Mouse (Mus musculus): ENCODE measurements at regions not wholly inside any gene's neighbourhood (a gene's known extent, or its start where the extent isn't known, plus 50 kb on each side); places are given as distances from the start of the nearest gene placed in this dataset.

DNA sequence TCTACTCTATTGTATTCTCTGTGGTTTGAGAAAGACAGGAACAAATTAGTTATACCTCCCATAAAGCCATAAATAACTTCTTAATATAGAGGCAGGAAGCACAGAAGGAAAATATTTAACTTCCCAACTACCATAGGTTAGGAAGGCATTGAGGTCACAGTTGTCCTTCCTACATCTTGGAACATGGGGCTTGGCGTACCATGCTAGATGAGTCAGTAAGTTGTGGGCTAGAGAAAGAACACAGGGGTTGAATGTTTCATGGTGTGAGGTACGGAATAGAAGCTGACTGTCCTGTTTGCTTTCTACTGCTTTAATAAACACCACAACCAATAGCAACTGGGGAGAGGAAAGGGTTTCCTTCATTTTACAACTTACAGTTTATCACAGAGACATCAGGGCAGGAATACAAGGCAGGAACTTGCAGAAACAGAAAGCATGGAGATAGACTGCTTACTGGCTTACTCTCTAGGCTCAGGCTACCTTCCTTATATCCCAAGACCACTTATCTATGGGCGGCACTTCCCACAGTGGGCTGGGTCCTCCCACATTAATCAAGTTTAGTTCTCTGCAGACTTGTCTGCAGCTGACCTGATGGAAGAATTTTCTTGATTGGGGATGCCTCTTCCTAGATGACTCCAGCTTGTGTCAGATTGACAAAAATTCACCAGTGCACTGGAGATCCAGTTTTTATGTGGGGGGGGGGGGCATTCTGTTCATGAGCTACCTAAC is 82.3 kb upstream of the Tet2 start:
- Histone ChIP-seq H3K4me1 (replicated peaks) (peaks cover 5% of the 10 kb centered on the region; the same call in 1 of the 2 replicates), H3K27ac (no peak overlapping the region), H3K27me3 (ENCODE audit: insufficient read depth, poor library complexity, severe bottlenecking) (no peaks in the 10 kb centered on the region), H3K36me3 (no peaks in the 10 kb centered on the region), H3K9me3 (no peaks in the 10 kb centered on the region), H3K4me3 (no peak overlapping the region)
- WGBS: 88% methylated on average over 3 of the region's 3 CpGs
- DNase-seq (ENCODE audit: low spot score): no peak

DNA sequence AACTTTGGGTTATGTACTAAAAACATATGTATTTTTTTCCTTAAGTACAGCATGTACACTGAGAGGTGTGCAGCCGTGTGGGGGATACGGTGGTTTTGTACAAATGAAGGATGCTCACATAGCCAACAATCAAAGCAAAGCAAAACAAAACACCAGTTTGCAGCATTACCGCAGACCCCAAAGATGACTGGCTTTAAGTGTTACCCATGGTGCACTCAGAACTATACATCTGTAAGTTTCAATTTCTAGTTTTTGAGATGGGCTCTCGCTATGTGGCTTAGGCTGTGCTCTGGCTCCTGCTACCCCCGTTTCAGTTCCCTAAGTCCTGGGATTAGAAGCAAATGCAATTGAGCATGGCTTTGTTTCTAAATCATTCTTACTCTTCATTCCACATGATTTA is 89.4 kb upstream of the Tet2 start:
- Histone ChIP-seq H3K27ac (no peak overlapping the region), H3K4me1 (replicated peaks) (no peaks in the 10 kb centered on the region), H3K4me3 (no peak overlapping the region), H3K36me3 (no peaks in the 10 kb centered on the region), H3K9me3 (no peaks in the 10 kb centered on the region), H3K27me3 (ENCODE audit: insufficient read depth, poor library complexity, severe bottlenecking) (no peaks in the 10 kb centered on the region)
- no peak for DNase-seq (ENCODE audit: low spot score)
- 92% methylated on average over 5 of the region's 5 CpGs for WGBS

- no peak for DNase-seq (ENCODE audit: low spot score)
- WGBS: 100% methylated on average over 1 of the region's 1 CpGs
- Histone ChIP-seq H3K4me1 (replicated peaks) (peaks cover 6% of the 10 kb centered on the region; the same call in 1 of the 2 replicates), H3K9me3 (no peaks in the 10 kb centered on the region), H3K27me3 (ENCODE audit: insufficient read depth, poor library complexity, severe bottlenecking) (no peaks in the 10 kb centered on the region), H3K36me3 (no peaks in the 10 kb centered on the region), H3K4me3 (no peak overlapping the region), H3K27ac (no peak overlapping the region)
Measured at GRCm38 (mm10) chr3:133645604-133646003, 100.7 kb upstream of the Tet2 start.

GRCm38 (mm10) chr3:133646449-133647059 is 101.6 kb upstream of the Tet2 start:
- Histone ChIP-seq H3K27me3 (ENCODE audit: insufficient read depth, poor library complexity, severe bottlenecking) (no peaks in the 10 kb centered on the region), H3K27ac (no peak overlapping the region; the same call in 1 of the 2 replicates), H3K4me3 (no peak overlapping the region), H3K4me1 (replicated peaks) (peaks cover 6% of the 10 kb centered on the region; the same call in 1 of the 2 replicates), H3K9me3 (no peaks in the 10 kb centered on the region), H3K36me3 (no peaks in the 10 kb centered on the region)
- 56% methylated on average over 7 of the region's 7 CpGs for WGBS
- DNase-seq (ENCODE audit: low spot score): peak; percentile 25

DNA sequence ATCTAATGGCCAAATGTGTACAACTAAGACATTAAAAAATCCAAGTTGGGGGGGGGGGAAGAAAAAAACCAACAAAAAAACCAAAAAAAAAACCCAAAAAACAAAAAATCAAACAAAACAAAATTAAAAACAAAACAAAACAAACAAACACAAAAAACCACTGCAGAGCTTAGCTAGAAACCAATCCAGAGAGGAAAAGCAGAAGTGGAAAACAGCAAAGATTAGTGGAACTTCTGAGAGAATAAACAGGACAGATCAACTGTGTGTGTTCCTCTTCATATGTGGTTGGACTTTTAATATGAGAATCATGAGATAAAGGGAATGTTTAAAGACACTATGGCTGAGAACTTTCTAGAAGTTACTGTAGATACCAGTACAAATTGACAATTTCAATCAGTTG is 105.1 kb upstream of the Tet2 start:
- peaks cover 6% of the 10 kb centered on the region; the same call in 1 of the 2 replicates for H3K4me1 ChIP-seq (replicated peaks)
- H3K4me3 ChIP-seq: no peak overlapping the region

DNA sequence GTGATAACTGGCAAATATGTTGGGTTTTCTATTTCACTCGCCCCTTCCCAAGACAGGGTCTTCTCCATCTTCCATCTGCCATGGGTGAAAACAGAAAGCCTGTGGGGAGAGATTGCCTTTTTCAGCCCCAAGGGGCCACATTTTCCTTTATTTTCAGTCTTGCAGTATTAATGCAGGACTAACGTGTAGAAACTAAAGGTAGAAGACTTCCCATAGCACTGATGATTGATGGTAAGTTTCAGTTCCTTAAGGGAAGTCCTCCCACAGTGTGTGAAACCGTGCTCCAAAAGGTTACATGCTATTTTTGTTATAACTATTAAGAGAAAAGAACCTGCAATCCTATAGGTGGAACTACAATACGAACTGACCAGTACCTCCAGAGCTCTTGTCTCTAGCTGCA is 107.1 kb upstream of the Tet2 start:
- Histone ChIP-seq H3K36me3 (no peaks in the 10 kb centered on the region), H3K9me3 (no peaks in the 10 kb centered on the region), H3K4me1 (replicated peaks) (peaks cover 3% of the 10 kb centered on the region; the same call in 1 of the 2 replicates), H3K27ac (no peak overlapping the region), H3K27me3 (ENCODE audit: insufficient read depth, poor library complexity, severe bottlenecking) (no peaks in the 10 kb centered on the region), H3K4me3 (no peak overlapping the region)
- DNase-seq (ENCODE audit: low spot score): no peak
- WGBS: 88% methylated on average over 4 of the region's 4 CpGs

More for the DNA sequence above, 105.1 kb upstream of the Tet2 start:
- Histone ChIP-seq H3K27ac (no peak overlapping the region), H3K9me3 (no peaks in the 10 kb centered on the region), H3K27me3 (ENCODE audit: insufficient read depth, poor library complexity, severe bottlenecking) (no peaks in the 10 kb centered on the region), H3K36me3 (no peaks in the 10 kb centered on the region)
- no peak for DNase-seq (ENCODE audit: low spot score)

GRCm38 (mm10) chr3:133659759-133660158 is 114.8 kb upstream of the Tet2 start:
- Histone ChIP-seq H3K27ac (no peak overlapping the region), H3K4me3 (no peak overlapping the region), H3K4me1 (replicated peaks) (no peaks in the 10 kb centered on the region), H3K9me3 (no peaks in the 10 kb centered on the region), H3K36me3 (no peaks in the 10 kb centered on the region), H3K27me3 (ENCODE audit: insufficient read depth, poor library complexity, severe bottlenecking) (no peaks in the 10 kb centered on the region)
- DNase-seq (ENCODE audit: low spot score): no peak
- WGBS: 86% methylated on average over 8 of the region's 8 CpGs

DNA sequence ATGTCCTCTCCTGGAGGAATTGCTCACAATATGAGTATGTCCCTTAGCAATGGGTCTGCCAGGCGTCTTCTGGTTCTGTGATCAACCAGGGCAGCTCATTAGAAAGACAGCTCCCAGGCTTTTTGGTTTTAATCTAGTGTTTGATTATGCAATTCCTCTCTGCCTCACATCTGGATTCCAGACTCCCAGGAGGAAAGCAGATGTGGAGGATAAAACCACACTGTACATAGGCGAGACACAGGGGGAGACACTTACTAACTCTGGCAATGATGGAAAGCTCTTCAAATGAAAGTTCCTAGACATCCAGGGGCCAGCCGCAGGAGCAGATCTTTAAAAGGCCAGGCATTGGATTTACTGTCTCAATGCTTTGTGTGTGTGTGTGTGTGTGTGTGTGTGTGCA is 116.4 kb upstream of the Tet2 start:
- H3K27me3 ChIP-seq (ENCODE audit: insufficient read depth, poor library complexity, severe bottlenecking): no peaks in the 10 kb centered on the region
- 89% methylated on average over 3 of the region's 3 CpGs for WGBS
- H3K27ac ChIP-seq: no peak overlapping the region
- H3K4me1 ChIP-seq (replicated peaks): no peaks in the 10 kb centered on the region
- no peaks in the 10 kb centered on the region for H3K36me3 ChIP-seq
- no peaks in the 10 kb centered on the region for H3K9me3 ChIP-seq
- no peak overlapping the region for H3K4me3 ChIP-seq
- DNase-seq (ENCODE audit: low spot score): no peak

DNA sequence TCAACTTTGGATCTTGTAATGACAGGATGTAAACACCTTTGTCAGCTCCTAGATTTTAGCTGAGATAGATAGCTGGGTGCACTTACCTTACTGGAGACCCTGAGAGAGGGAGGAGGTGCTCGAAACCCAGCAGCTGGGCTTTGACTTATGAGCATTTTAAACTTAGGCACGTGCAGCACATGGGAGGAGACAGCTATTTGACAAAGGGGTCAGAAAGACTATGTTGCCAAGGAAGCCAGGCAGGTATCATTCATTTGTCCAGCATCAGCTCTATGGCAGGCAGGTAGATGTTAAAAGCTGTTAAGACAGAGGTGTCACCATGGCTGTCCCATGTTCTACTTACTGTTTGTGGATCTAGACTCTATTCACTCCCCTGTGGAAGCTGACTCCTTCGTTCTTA is 120.0 kb upstream of the Tet2 start:
- H3K4me1 ChIP-seq (replicated peaks): no peaks in the 10 kb centered on the region
- 81% methylated on average over 3 of the region's 3 CpGs for WGBS
- H3K9me3 ChIP-seq: no peaks in the 10 kb centered on the region
- H3K4me3 ChIP-seq: no peak overlapping the region
- no peaks in the 10 kb centered on the region for H3K27me3 ChIP-seq (ENCODE audit: insufficient read depth, poor library complexity, severe bottlenecking)
- no peak for DNase-seq (ENCODE audit: low spot score)
- H3K36me3 ChIP-seq: no peaks in the 10 kb centered on the region
- H3K27ac ChIP-seq: no peak overlapping the region

- Histone ChIP-seq H3K27ac (no peak overlapping the region), H3K36me3 (no peaks in the 10 kb centered on the region), H3K9me3 (no peaks in the 10 kb centered on the region), H3K4me1 (replicated peaks) (no peaks in the 10 kb centered on the region), H3K27me3 (ENCODE audit: insufficient read depth, poor library complexity, severe bottlenecking) (no peaks in the 10 kb centered on the region), H3K4me3 (no peak overlapping the region)
- 93% methylated on average over 6 of the region's 6 CpGs for WGBS
- DNase-seq (ENCODE audit: low spot score): no peak
Measured at GRCm38 (mm10) chr3:133665425-133666317, 120.7 kb upstream of the Tet2 start.

DNA sequence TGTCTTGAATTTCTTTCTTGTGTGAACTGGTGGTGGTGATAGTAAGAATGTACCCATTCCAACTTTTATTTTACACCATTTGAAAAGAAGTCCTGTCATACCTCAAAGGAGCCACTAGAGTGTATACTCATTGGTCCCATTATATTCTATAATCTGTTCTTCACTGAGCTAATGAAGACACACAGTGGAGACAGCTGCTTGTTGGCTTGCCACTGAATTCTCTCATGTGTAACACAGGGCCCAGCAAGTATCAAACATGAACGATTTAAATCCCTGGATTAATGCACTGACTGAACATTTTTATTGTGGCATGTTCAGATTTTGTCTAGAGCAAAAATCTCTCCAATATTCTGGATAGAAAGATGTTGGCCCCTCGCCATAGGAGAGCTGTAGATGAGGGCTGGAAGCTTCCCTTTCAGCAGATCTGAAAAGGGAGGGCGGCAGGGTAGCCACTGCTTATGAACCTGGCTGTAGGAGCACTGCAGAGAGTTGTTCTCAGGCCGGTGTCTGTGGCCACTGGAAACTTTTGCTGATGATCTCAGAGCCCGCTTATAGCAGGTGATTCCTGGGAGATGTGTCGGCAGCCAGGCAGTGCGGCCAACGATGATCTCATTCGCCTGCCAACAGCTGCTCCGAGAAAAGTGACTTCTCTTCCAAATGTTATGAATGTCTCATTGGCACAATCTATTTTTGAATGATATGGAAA is 128.0 kb upstream of the Tet2 start:
- H3K27ac ChIP-seq: no peak overlapping the region
- DNase-seq (ENCODE audit: low spot score): no peak
- 88% methylated on average over 10 of the region's 10 CpGs for WGBS
- no peaks in the 10 kb centered on the region for H3K36me3 ChIP-seq
- H3K4me3 ChIP-seq: no peak overlapping the region
- H3K4me1 ChIP-seq (replicated peaks): no peaks in the 10 kb centered on the region
- H3K9me3 ChIP-seq: no peaks in the 10 kb centered on the region
- no peaks in the 10 kb centered on the region for H3K27me3 ChIP-seq (ENCODE audit: insufficient read depth, poor library complexity, severe bottlenecking)

DNA sequence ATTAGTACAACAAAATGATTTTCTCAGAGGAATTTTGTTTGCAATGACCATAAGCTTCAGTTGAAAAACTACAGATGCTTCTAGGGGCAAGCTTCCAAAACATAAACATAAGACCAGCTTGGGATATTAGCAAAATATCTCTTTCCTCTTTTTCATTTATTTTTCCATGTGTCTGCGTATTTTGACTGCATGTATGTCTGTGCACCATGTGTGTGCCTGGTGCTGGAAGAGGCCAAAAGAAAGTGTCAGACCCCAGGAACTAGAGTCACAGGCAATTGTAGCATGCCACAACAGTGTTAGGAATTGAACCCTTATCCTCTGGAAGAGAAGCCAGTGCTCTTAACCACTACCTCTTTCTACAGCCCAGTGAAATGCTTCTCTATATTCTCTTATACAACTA is 133.0 kb upstream of the Tet2 start:
- Histone ChIP-seq H3K4me3 (no peak overlapping the region), H3K27me3 (ENCODE audit: insufficient read depth, poor library complexity, severe bottlenecking) (no peaks in the 10 kb centered on the region), H3K27ac (no peak overlapping the region), H3K9me3 (no peaks in the 10 kb centered on the region), H3K4me1 (replicated peaks) (no peaks in the 10 kb centered on the region), H3K36me3 (no peaks in the 10 kb centered on the region)
- 88% methylated on average over 1 of the region's 1 CpGs for WGBS
- DNase-seq (ENCODE audit: low spot score): no peak

Measured in hindbrain, embryonic 10.5 days (tissue).